ENCODE assay signal across 14 mouse cellular contexts in the genomic region with DNA sequence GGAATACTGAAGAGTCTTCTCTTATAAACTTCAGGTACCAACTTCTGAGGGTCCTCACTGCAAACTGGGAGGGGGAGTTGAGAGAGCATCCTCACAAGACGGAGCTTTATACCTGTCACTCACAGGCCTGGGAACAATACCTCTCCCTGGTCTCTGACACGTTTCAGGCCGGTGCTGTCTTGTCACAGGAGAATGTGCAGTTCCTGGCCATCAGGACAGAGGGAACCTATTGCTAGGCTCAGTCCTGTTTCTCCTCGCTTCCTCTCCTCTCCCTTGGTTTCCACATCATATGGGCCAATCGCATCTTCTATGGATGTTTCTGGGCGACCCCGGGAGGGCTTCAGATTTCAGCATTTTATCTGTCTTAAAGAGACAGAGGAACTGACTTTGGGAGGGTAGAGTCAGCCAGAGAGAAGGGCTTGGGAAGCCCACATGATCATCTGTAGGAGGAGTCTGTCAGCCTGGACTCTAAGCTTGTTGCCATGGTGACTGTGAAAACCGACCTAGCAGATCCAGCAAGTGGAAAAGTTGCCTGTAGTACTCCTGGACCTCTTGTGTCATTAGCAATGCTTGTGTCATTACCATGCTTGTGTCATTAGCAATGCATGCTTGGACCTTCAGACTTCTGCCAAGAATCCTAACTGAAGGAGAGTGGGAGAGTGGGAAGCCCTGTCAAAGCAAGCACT. TPM values are rescaled to one million over a fixed set of nuclear protein-coding genes. Genes with fewer than 3 reads are reported as not detected.
DNase-seq lines count a peak whose midpoint lies in the region; ATAC-seq lines count a peak whose summit lies in the region.
"Had no signal": no experiment of that assay in that cellular context is flagged by ENCODE, and none has a peak within 500 bp of the region (broad histone marks: within the 10 kb centered on the region; RNA-seq: fewer than 3 reads in every experiment).

No protein-coding gene starts in this region.

- peak; percentile 33 for DNase-seq in heart, adult 11 months
- no peak for DNase-seq in heart, adult 9 months (ENCODE audit: low spot score in 2 of 2)
- DNase-seq in embryonic facial prominence, embryonic 14.5 days (ENCODE audit: low spot score), result peak; percentile 58
- DNase-seq in kidney, adult 8-10 months, result peak; percentile 2 to 26
- DNase-seq in adrenal gland, postnatal 4 days (ENCODE audit: low spot score in 2 of 2), result no peak
- DNase-seq in urinary bladder, adult 2 months (ENCODE audit: low spot score), result no peak
- DNase-seq: liver, postnatal 0 days; thymus, postnatal 25 days had no signal

- 31% methylated on average over 8 of the region's 8 CpGs for WGBS in embryonic facial prominence, embryonic 14.5 days
- 24% methylated on average over 8 of the region's 8 CpGs for WGBS in midbrain, embryonic 16.5 days

- ATAC-seq in embryonic facial prominence, embryonic 14.5 days (ENCODE audit: low read depth), result 0 out of 2 replicates have a peak, but pooled peaks have one; percentile 47
- peak; percentile 90 for ATAC-seq in midbrain, embryonic 16.5 days
- no peak for ATAC-seq in activated CD4-positive, CD25-positive, alpha-beta regulatory T cell, adult 4 months
- ATAC-seq: liver, postnatal 0 days; Patski had no signal

- H3K27ac ChIP-seq in embryonic facial prominence, embryonic 14.5 days (replicated peaks; ENCODE audit: low read depth, low read length), result no peak overlapping the region
- peak overlapping the region; percentile 6; the same call in 1 of the 2 replicates for H3K27ac ChIP-seq in midbrain, embryonic 16.5 days (ENCODE audit: low read length)
- H3K27ac ChIP-seq: heart, embryonic 13.5 days had no signal

- no peaks in the 10 kb centered on the region for H3K4me1 ChIP-seq in embryonic facial prominence, embryonic 14.5 days (ENCODE audit: control insufficient read depth, insufficient read depth, low read length)
- peaks cover 8% of the 10 kb centered on the region for H3K4me1 ChIP-seq in midbrain, embryonic 16.5 days (ENCODE audit: control insufficient read depth, insufficient read depth, low read length)
- H3K4me1 ChIP-seq: heart, embryonic 13.5 days; megakaryocyte, embryonic 14.5 days had no signal

- no peaks in the 10 kb centered on the region for H3K27me3 ChIP-seq in embryonic facial prominence, embryonic 14.5 days (replicated peaks; ENCODE audit: control insufficient read depth, insufficient read depth, low read length)
- no peaks in the 10 kb centered on the region for H3K27me3 ChIP-seq in midbrain, embryonic 16.5 days (ENCODE audit: control insufficient read depth, insufficient read depth, low read depth, low read length)
- H3K27me3 ChIP-seq: heart, embryonic 13.5 days; megakaryocyte, embryonic 14.5 days; Patski had no signal

- no peak overlapping the region for H3K9ac ChIP-seq in embryonic facial prominence, embryonic 14.5 days (ENCODE audit: low read depth, low read length)
- H3K9ac ChIP-seq in midbrain, embryonic 16.5 days (ENCODE audit: low read depth, low read length), result no peak overlapping the region
- H3K9ac ChIP-seq: heart, embryonic 13.5 days; liver, postnatal 0 days had no signal

- H3K9me3 ChIP-seq in embryonic facial prominence, embryonic 14.5 days (ENCODE audit: control insufficient read depth, low read length), result 0 out of 2 replicates have a peak, but pooled peaks cover 9% of the 10 kb centered on the region
- no peaks in the 10 kb centered on the region for H3K9me3 ChIP-seq in midbrain, embryonic 16.5 days (replicated peaks; ENCODE audit: control insufficient read depth, low read length, poor library complexity, severe bottlenecking)

- H3K4me2 ChIP-seq in embryonic facial prominence, embryonic 14.5 days (ENCODE audit: low read depth, low read length), result no peak overlapping the region
- H3K4me2 ChIP-seq in midbrain, embryonic 16.5 days (ENCODE audit: low read length), result peak overlapping the region; percentile 36
- H3K4me2 ChIP-seq: heart, embryonic 13.5 days had no signal

- no peak overlapping the region for H3K4me3 ChIP-seq in embryonic facial prominence, embryonic 14.5 days (ENCODE audit: low read depth, low read length)
- H3K4me3 ChIP-seq in midbrain, embryonic 16.5 days (ENCODE audit: low read depth, low read length), result no peak overlapping the region
- H3K4me3 ChIP-seq: heart, embryonic 13.5 days; megakaryocyte, embryonic 14.5 days had no signal

- no peaks in the 10 kb centered on the region for H3K36me3 ChIP-seq in embryonic facial prominence, embryonic 14.5 days (ENCODE audit: control insufficient read depth, insufficient read depth, low read length)
- H3K36me3 ChIP-seq in midbrain, embryonic 16.5 days (ENCODE audit: control insufficient read depth, insufficient read depth, low read length), result no peaks in the 10 kb centered on the region
- H3K36me3 ChIP-seq: heart, embryonic 13.5 days had no signal

RNA-seq across cellular contexts. Expression of a gene that starts 59.9 kb away (rescaled TPM):
- 16.8 and 18.6 TPM in 2 replicates for polyA plus RNA-seq in embryonic facial prominence, embryonic 14.5 days (2014; fragmentation: Nextera tagmentation; extraction: Ambion mirVana)
- polyA plus RNA-seq in midbrain, embryonic 16.5 days (2015; fragmentation: Nextera tagmentation; extraction: Ambion mirVana), result 50.4 and 57.8 TPM in 2 replicates
- not detected for polyA plus RNA-seq in activated CD4-positive, CD25-positive, alpha-beta regulatory T cell, adult 4 months (2017; shearing (Covaris generic))
- 1 to 10 TPM; 1.7 to 1.9 TPM for total RNA-seq in adrenal gland, postnatal 4 days (2021)
- polyA plus RNA-seq in urinary bladder, adult 2 months (2012; rRNA removed), result 0.28 and 0.39 TPM in 2 replicates
- polyA plus RNA-seq: C2C12, Patski had no signal

Comparison
In these comparisons a context has a peak if more than half of its experiments do, and no peak if none do; other contexts are left out.
1. DNase-seq: peak in heart, adult 11 months (single experiment), embryonic facial prominence, embryonic 14.5 days (single experiment) and kidney, adult 8-10 months (2 of 2); none in heart, adult 9 months (0 of 2), adrenal gland, postnatal 4 days (0 of 2) and urinary bladder, adult 2 months (single experiment).
2. RNA of a gene that starts 59.9 kb away (polyA plus RNA-seq): 50.4 to 57.8 TPM in midbrain, embryonic 16.5 days and 16.8 to 18.6 TPM in embryonic facial prominence, embryonic 14.5 days; 0.28 to 0.39 TPM in urinary bladder, adult 2 months and not detected in activated CD4-positive, CD25-positive, alpha-beta regulatory T cell, adult 4 months; every median in the first group is over 10 times any median in the second.